Mouse (Mus musculus): Measurements from ENCODE around the gene Gm20388.

DNA sequence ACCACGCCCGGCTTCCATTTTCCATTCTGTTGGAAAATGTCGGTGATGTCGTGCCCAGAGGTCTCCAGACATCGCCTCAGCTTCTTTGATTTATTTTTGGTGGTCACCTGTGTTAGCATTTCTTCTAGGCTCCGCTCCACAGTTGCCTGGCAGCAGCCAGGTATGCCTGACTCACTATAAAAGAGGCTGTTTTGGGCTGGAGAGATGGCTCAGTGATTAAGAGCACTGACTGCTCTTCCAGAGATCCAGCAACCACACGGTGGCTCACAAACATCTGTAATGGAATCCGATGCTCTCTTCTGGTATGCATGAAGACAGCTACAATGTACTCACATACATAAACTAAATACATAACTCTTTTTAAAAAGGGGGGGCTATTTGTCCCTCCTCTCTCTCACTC lies 2015.6 kb downstream of the Gm20388 start:
- no peak for TF ChIP-seq CTCF (IDR thresholded peaks at IDR 0.05; ENCODE audit: low read depth, low read length)
- TF ChIP-seq POLR2A (IDR thresholded peaks at IDR 0.05; ENCODE audit: insufficient read depth, low read length), result no peak

Data from ES-Bruce4 (cell line).